Mouse (Mus musculus): ENCODE data around the gene Galnt7.

DNA sequence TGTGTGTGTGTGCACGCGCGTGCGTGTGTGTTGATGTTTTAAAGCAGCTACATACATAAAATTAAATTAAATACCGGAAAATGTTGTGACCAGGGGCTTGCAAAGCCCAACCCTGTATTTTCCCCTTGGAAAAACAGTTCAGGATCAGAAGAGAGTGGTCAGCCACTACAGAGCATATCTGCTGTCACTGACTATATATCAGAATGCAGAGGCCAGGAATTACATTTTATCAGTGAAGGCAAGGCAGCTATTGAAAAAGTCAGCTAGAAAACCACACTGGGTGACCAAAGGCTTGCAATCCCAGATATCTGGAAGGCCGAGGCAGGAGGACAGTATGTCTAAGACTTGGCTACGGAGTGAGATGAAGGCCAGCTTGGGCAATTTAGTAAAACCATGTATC is 84.8 kb downstream of the Galnt7 start:
- TF ChIP-seq EP300 (IDR thresholded peaks at IDR 0.05; ENCODE audit: insufficient read depth, low read depth, low read length): no peak
- TF ChIP-seq CTCF (IDR thresholded peaks at IDR 0.05; ENCODE audit: low read depth, low read length): no peak
- no peak for TF ChIP-seq POLR2A (IDR thresholded peaks at IDR 0.05; ENCODE audit: insufficient read depth, low read length)

Data from ES-Bruce4 (cell line).